Mouse (Mus musculus) olfactory bulb, adult 2 months (tissue): ENCODE data around the gene Selenoo. TPM values are rescaled to one million over a fixed set of nuclear protein-coding genes. Genes with fewer than 3 reads are reported as not detected.

Source experiments
- H3K27ac ChIP-seq: fragments of 200-500 bp; 2 replicates; pipeline ENCODE4 v1.5.1; 2012; ENCODE audit warnings: low read depth, low read length; ENCODE audit not compliant: insufficient read depth
- H3K4me1 ChIP-seq: fragments of 200-500 bp; 2 replicates; pipeline ENCODE4 v1.6.1; 2012; ENCODE audit warnings: low read length; ENCODE audit not compliant: control insufficient read depth, insufficient read depth
- H3K4me3 ChIP-seq: fragments of 200-500 bp; 2 replicates; pipeline ENCODE4 v1.5.1; 2012; ENCODE audit warnings: mild to moderate bottlenecking, low read depth, low read length, moderate library complexity; ENCODE audit not compliant: insufficient read depth
- CTCF ChIP-seq: fragments of 200-500 bp; IDR thresholded peaks from 2 replicates; pipeline ENCODE4 v1.5.1; 2012; ENCODE audit warnings: low read depth, mild to moderate bottlenecking, low read length, moderate library complexity; ENCODE audit not compliant: insufficient read depth
- POLR2A ChIP-seq: fragments of 200-500 bp; IDR thresholded peaks from 2 replicates; pipeline ENCODE4 v1.6.1; 2012; ENCODE audit warnings: mild to moderate bottlenecking, low read depth, low read length, moderate library complexity; ENCODE audit not compliant: insufficient read depth
- WGBS: fragments of 180-500 bp; shearing (Covaris S2); methylation state at CpG from one replicate; pipeline ENCODE4 v1.1.7; 2018; 5-methylcytosine and 5-hydroxymethylcytosine counted together
- polyA plus RNA-seq: library from polyadenylated mRNA; stranded (reverse); fragments of >200 nt; gene quantifications from 2 replicates; pipeline ENCODE4 v1.2.4, GENCODE M21; 2012; ENCODE audit warnings: low replicate concordance; ENCODE audit not compliant: missing spikeins, insufficient read depth, insufficient read length

Selenoo gene
- polyA plus RNA-seq, 1 experiment = not detected

DNA sequence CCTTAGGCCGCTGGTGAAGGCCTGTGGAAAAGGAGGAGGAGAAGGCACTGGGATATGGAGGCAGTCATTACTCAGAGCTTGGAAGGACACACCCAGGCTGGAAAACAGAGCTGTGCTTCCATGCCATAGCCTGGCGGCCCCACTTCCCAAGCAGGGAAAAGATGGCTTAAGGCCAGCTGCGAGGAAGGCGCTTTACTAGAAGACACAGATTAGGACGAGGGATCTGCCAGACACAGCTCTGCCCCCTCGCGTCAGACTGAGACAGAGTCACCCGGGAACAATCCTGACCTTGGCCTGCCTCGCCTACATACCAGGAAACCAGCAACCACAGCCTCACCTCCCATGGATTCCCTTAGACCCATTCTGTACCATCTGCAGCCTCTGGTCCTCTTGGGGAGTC lies 21.3 kb downstream of the Selenoo start:
- TF ChIP-seq POLR2A (no peak), CTCF (no peak)
- 67% methylated on average over 9 of the region's 9 CpGs for WGBS
- Histone ChIP-seq H3K4me3 (no peak overlapping the region), H3K4me1 (no peaks in the 10 kb centered on the region), H3K27ac (no peak overlapping the region)

DNA sequence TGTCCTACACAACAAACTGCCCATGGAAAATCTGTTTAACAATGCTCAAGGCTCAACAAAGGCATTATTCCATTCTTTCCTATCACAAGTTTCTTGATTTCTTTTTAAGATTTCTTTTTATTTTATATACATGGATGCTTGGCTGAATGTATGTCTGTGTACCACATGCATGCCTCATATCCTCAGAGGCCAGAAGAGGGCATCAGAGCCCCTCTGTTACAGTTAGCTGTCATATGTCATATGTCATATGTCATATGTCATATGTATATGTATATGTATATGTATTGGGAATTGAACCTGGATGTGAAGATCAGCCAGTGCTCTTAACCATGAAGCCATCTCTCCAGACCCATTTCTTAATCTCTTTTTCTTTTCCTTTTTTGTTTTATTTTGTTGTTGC lies 29.1 kb downstream of the Selenoo start:
- Histone ChIP-seq H3K4me3 (no peak overlapping the region), H3K4me1 (peaks cover 17% of the 10 kb centered on the region), H3K27ac (no peak overlapping the region)
- TF ChIP-seq POLR2A (no peak), CTCF (no peak)

DNA sequence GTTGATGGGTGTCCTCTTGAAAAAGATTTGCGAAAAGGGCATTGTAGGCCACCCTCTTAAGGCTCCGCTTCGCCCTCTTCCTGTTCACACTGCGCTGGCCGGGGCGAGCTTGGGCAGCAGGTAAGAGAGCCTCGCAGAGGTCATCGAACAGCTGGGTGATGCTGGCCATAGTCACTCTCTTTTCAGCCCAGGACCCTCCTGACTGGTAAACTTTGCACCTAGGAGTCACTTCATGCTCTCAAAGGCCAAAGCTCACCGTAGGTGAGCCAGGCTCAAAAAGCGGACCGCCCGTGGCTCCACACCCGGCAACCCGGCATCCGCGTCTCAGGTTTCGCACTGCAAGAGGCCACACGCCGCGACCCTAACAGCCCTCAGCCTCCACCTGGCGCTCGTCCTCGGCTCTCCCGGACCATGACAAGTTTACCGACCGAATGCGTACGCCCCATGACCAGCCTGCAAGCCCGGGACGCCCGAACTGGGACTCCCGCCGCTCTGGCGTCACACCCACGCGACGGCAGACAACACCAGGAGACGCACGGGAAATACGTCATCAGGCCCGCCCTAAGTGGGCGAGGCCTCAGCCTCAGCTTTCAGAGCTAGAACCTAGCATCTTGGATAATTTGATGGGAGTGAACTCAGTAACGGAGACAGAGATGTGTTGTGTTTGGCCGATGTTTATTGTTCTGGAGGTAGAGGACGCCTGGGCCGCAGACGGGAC lies 33.9 kb downstream of the Selenoo start, which contains the start of gene Tubgcp6:
Gene Tubgcp6 (minus strand): TSS at position 464 of the 718 bp plus-strand sequence.
- Histone ChIP-seq H3K4me1 (peaks cover 32% of the 10 kb centered on the region), H3K4me3 (peak within 1 kb of the TSS; percentile 81), H3K27ac (peak within 1 kb of the TSS; percentile 47)
- TF ChIP-seq CTCF = no peak
- peak; percentile 74; the same call in 1 of the 2 replicates for TF ChIP-seq POLR2A
- WGBS = under 1% methylated on average over 47 of the region's 47 CpGs

DNA sequence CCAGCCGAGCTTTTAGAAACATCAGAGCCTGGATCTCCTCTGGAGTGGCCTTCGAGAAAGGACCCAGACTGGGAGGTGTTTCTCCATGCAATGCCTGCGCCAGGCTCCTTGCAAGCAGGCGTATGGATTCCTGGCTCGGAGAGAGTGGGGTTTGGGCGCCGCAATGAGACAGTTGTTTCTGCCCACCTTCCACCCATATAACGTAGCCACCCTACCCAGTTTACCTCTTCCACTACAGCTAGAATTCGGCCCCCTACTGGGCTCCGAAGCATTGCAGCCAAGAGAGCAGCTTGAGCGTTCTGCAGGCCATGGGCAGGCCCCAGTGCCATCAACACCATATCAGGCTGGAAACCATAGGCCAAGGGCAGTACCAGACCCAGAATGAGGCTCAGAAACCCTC lies 34.7 kb downstream of the Selenoo start:
- peak; percentile 25; the same call in 1 of the 2 replicates for TF ChIP-seq CTCF
- no peak for TF ChIP-seq POLR2A
- H3K4me3 ChIP-seq = peak overlapping the region; percentile 81
- H3K4me1 ChIP-seq = peaks cover 37% of the 10 kb centered on the region
- WGBS = 13% methylated on average over 11 of the region's 11 CpGs
- H3K27ac ChIP-seq = peak overlapping the region; percentile 47; the same call in 1 of the 2 replicates

DNA sequence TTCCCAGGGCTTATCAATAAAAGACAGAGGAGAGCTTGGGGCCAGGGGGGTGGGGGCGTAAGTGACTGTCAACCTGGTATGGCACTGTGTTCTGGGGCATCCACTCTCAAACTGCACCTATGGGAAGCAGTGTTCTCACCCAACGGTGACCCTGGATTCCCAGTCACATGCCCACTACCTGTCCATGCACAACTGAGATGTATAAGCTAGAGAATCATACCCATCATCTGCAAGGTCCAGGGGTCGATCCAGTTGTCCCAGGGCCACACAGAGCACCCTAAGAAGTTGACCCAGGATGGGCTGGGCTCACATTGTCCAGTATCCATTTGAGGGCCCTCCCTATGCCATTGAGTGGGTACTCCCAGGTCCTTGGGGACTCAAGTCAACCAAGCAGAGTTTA lies 35.4 kb downstream of the Selenoo start:
- Histone ChIP-seq H3K4me1 (peaks cover 43% of the 10 kb centered on the region), H3K27ac (no peak overlapping the region), H3K4me3 (no peak overlapping the region)
- 93% methylated on average over 3 of the region's 3 CpGs for WGBS
- no peak for TF ChIP-seq CTCF
- TF ChIP-seq POLR2A = no peak

DNA sequence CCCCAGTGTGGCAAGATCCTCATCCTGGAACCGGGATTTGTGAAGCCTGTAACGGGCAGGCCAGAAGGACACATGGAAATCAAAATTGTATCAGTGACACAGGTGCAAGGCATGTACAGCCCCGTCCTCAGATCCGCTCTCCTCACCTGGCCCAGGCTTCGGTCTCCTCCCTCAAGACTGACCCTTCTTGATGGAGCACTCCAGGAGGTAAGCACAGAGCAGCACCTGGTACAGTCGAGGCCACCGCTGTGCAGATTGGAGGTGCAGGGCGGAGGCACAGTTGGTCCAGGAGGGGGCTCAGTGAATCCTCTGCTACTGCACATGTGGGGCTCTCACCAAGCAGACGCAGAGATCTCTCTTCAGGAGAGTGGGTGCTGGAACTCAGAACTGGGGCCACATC lies 36.5 kb downstream of the Selenoo start:
- H3K4me1 ChIP-seq = peaks cover 36% of the 10 kb centered on the region
- WGBS = 96% methylated on average over 9 of the region's 9 CpGs
- H3K27ac ChIP-seq = no peak overlapping the region
- no peak overlapping the region for H3K4me3 ChIP-seq
- TF ChIP-seq CTCF (no peak), POLR2A (no peak)

DNA sequence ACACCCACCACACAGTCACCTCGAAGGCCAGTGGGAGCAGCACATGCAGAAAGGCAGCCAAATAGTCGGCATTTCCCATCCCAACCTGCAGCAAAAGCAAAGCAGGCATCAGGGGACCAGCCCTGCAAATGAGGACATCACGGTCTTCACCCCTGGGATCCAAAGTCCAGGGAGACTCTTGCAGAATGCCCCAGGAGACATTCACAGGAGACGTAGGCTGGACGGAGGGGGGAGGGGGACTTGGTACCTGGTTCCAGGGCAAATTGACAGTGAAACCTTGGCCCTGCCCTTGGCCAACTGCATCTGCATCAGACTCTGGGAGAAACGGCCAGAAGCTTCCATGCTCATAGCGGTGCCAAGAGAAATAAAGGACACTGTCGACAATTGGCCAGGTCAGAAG lies 37.7 kb downstream of the Selenoo start:
- H3K4me1 ChIP-seq = peaks cover 35% of the 10 kb centered on the region
- TF ChIP-seq POLR2A (no peak), CTCF (no peak)
- 89% methylated on average over 8 of the region's 8 CpGs for WGBS
- no peak overlapping the region for H3K27ac ChIP-seq
- no peak overlapping the region for H3K4me3 ChIP-seq

DNA sequence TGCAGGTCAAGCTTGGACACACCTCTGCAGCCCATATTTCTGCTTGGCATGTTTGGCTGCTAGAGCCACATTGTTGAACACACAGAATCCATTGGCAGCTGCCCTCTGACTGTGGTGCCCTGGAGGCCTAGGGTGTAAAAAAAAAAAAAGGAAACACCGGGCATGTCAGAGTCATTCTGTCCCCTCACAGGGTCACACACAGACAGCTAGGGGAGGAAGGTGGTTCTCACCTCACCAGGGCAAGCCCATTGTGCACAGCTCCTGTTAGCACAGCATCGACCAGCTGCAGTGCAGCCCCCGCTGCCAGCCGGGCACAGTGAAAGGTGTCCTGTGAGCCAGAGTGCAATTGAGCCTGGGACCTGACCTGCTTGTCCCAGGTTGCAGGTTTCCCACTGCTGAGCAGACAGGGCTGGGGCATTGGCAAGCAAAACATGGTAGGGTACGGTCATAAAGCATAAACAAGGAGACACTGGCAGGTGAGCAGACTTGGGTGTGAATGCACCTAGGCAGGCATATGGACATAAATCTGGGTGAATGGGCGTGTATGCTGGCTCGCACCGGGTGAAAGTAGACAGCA lies 38.6 kb downstream of the Selenoo start:
- Histone ChIP-seq H3K4me3 (peak overlapping the region; percentile 83; the same call in 1 of the 2 replicates), H3K27ac (no peak overlapping the region), H3K4me1 (peaks cover 27% of the 10 kb centered on the region)
- WGBS = 71% methylated on average over 8 of the region's 8 CpGs
- TF ChIP-seq POLR2A (no peak), CTCF (no peak)
